Mouse (Mus musculus) layer of hippocampus, adult 2 months (tissue): Measurements from ENCODE around the gene Spag4. TPM values are rescaled to one million over a fixed set of nuclear protein-coding genes. Genes with fewer than 3 reads are reported as not detected.
"Not testable (repeated sequence)": the region's sequence is repeated elsewhere in the genome, so short reads cannot be mapped to it uniquely, and the experiment has no call there.

Source experiments
- DNase-seq, 2 experiments: peaks; one replicate each; pipeline ENCODE4 v3.0.0; 2022; ENCODE audit warnings: low spot score in 2 of 2
- H3K27ac ChIP-seq: fragments of 200-600 bp; 2 replicates; pipeline ENCODE4 v1.8.1; 2022
- H3K4me3 ChIP-seq: fragments of 200-600 bp; 2 replicates; pipeline ENCODE4 v1.8.1; 2022; ENCODE audit warnings: mild to moderate bottlenecking
- CTCF ChIP-seq: fragments of 200-600 bp; conservative IDR thresholded peaks from 2 replicates; pipeline ENCODE4 v1.8.1; 2022; ENCODE audit warnings: antibody characterized with exemption, mild to moderate bottlenecking, moderate library complexity
- total RNA-seq, 2 experiments: library from RNA; stranded (reverse); gene quantifications; 2 replicates each; pipeline ENCODE4 v1.2.3; 2021

The Spag4 gene
- total RNA-seq, 2 experiments from 2014 or later: 3.3 to 5.1 TPM

DNA sequence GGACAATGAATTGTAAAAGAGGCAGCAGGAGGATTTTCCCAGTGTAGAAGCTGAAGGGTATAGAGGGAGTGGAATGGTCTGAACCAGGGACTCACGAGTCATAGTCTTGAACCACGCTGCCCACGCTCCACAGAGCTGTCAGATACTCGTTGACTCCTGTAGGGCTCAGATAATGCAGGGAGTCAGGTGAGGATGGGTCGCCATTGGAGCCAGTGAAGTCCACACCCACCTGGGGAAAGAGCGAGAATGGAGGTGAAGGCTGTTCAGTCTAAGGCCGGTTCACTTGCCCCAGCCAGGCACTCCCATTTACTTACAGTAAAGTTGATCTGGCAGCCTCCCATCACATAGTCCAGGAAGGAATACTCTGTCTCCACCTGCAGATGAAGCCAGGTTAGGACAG lies 12.5 kb downstream of the Spag4 start:
- Histone ChIP-seq H3K4me3 (no peak overlapping the region), H3K27ac (no peak overlapping the region)
- no peak for TF ChIP-seq CTCF
- no peak for DNase-seq

GRCm38 (mm10) chr2:156078421-156079182 lies 13.6 kb downstream of the Spag4 start:
- Histone ChIP-seq H3K4me3 (no peak overlapping the region), H3K27ac (no peak overlapping the region)
- no peak for DNase-seq
- TF ChIP-seq CTCF: no peak

DNA sequence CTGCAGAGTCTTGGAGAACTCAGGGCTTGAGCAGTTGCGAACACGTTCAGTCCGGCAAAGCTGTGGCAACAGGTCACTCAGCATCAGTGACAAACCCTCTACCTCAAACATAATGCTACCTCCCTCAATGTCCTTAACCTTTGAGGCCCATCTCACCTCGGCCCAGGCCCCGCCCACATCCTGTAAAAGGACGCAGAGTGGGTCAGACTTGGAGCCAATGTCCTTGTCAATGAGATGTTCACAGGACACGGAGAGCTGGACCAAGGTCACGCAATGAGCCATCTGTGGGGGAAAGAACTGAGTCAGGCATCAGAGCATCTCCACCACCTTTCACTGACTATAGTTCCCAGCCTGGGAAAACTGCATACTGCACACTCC lies 14.2 kb downstream of the Spag4 start:
- TF ChIP-seq CTCF: no peak
- Histone ChIP-seq H3K27ac (no peak overlapping the region), H3K4me3 (no peak overlapping the region)
- no peak for DNase-seq

- Histone ChIP-seq H3K4me3 (no peak overlapping the region), H3K27ac (no peak overlapping the region)
- DNase-seq: no peak
- no peak for TF ChIP-seq CTCF
Observed at GRCm38 (mm10) chr2:156079674-156080073, 14.7 kb downstream of the Spag4 start.

DNA sequence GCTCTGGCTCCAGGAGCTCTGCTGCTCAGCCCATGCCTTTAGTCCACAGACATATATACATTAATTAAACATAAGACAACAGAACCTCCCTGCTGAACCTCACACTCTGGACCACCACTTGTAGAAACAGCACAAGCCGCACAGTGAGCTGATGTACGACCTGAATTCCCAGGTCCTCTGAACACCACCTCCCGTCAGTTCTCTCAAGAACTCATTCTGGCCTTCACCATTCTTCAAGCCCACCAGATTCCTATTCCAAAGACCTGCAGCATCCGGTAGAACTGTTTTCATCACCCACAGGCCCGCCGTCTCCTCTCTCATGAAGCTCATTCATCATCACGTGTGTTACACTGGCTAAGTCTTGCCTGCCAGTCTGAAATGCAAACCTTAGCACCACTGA lies 15.4 kb downstream of the Spag4 start:
- Histone ChIP-seq H3K27ac (peak overlapping the region; percentile 10; the same call in 1 of the 2 replicates), H3K4me3 (no peak overlapping the region)
- no peak for DNase-seq
- TF ChIP-seq CTCF: no peak

- H3K4me3 ChIP-seq: no peak overlapping the region
- no peak for TF ChIP-seq CTCF
- DNase-seq: no peak
- H3K27ac ChIP-seq: no peak overlapping the region
Observed at GRCm38 (mm10) chr2:156084541-156084940, 19.6 kb downstream of the Spag4 start.

GRCm38 (mm10) chr2:156087391-156088110 lies 22.6 kb downstream of the Spag4 start:
- no peak overlapping the region for H3K27ac ChIP-seq
- no peak overlapping the region for H3K4me3 ChIP-seq
- no peak for DNase-seq
- TF ChIP-seq CTCF: no peak

DNA sequence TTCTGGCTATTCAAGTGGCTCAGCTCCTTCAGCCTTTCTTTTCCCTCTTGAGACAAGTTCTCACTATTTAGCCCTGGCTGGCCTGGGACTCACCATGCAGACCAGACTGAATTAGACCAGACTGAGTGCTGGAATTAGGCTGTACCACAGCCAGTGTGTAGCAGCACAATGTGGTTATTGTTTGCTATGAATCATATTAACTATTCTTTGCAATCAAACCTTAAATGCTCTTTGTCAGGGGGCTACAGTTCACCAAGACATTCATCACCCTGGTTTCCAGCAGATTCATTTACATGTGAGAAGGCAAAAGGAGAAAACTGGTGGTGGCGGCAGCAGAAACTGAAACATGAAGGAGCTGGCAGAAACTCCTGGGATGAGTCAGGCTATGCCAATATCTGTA lies 24.8 kb downstream of the Spag4 start:
- no peak for TF ChIP-seq CTCF
- H3K27ac ChIP-seq: peak overlapping the region; percentile 46; the same call in 1 of the 2 replicates
- DNase-seq: no peak
- H3K4me3 ChIP-seq: no peak overlapping the region

DNA sequence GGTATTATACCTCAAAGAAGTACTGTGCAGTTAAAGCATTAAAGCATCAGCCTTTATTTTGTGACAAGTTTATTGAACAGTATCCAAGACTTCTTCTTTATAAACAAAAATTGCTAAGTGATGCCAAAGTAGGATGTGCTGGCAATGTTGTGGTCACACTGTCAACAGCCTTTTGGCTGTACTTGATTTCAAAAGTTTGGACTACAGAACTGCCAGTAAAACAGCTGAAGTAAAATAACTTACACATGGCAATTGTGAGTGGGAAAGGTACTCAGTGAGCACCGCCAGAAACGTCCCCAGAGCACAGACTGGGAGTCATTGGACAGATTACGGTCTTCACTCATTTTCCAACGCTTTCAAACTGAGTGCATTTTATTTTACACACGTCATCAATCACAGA lies 27.0 kb downstream of the Spag4 start:
- Histone ChIP-seq H3K4me3 (no peak overlapping the region), H3K27ac (peak overlapping the region; percentile 46)
- no peak for DNase-seq
- TF ChIP-seq CTCF: no peak

DNA sequence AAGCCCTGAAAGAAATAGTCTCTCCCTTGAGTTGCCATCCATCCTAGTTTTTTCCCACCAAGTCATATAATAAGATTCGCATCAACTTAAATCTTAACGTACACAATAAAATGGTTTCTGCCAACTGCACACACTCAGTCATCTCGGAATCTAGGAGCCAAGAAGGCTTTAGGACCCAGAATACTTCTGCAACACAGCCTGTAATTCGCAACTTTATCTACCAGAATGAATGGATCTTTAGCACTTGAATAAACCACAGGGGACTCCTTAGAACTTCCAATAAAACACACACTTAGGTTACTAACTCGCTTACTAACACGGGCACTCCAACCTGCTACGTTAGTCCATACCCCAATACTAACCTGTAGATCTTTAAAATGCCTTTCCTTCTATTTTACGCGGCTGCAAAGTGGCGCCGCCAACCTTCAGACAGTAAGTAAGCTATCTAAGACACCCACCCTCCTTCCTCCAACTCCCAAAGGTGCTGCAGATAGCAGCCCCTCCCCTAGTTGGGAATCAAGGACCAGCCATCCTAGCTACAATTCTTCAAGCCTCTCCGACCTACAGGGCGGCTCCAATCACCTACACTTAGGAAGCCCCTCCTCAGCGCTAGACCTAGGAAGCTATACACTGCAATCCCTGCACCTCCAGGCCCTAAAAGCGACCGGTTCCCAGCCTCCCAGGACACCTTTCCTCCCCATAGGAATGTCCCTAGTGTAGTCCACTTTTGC lies 45.8 kb downstream of the Spag4 start:
- peak overlapping the region; percentile 99 for H3K27ac ChIP-seq
- no peak for TF ChIP-seq CTCF
- no peak for DNase-seq
- H3K4me3 ChIP-seq: peak overlapping the region; percentile 90

GRCm38 (mm10) chr2:156111358-156112079 lies 46.5 kb downstream of the Spag4 start, which contains the start of the genes Cpne1 and Rbm12:
Gene Cpne1 (minus strand): TSS chr2:156111965.
Gene Rbm12 (minus strand): TSS chr2:156111978.
- DNase-seq: peak; percentile 88 to 94
- Histone ChIP-seq H3K4me3 (peak within 1 kb of the TSS; percentile 90), H3K27ac (peak within 1 kb of the TSS; percentile 99)
- TF ChIP-seq CTCF: no peak

DNA sequence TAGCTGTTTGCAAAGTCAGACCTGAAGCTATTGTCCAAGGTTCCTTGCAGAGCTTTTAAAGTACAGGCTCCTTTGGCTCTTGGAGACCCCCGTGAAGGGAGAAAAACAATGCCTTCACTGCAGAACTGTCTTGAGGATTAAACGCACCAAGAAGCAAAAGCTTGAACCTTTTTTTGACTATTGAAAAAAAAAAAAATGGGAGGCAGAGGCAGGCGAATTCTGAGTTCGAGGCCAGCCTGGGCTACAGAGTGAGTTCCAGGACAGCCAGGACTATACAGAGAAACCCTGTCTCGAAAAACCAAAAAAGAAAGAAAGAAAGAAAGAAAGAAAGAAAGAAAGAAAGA lies 47.1 kb downstream of the Spag4 start:
- Histone ChIP-seq H3K4me3 (peak overlapping the region; percentile 90), H3K27ac (peak overlapping the region; percentile 99)
- not testable (repeated sequence) for DNase-seq

- Histone ChIP-seq H3K27ac (no peak overlapping the region), H3K4me3 (no peak overlapping the region)
- no peak for TF ChIP-seq CTCF
- no peak for DNase-seq
Observed at GRCm38 (mm10) chr2:156119566-156119965, 54.6 kb downstream of the Spag4 start.

Other genes with a start within 250 kb of the Spag4 start
- 10 to 100 TPM; 52.2 to 52.8 TPM for gene BC029722, start 245.7 kb upstream of the Spag4 start, total RNA-seq
- 10 to 100 TPM; 61.7 to 65.1 TPM for gene Eif6, start 238.2 kb upstream of the Spag4 start, total RNA-seq
- gene Fam83c, start 230.3 kb upstream of the Spag4 start, total RNA-seq: not detected
- gene Uqcc1, start 134.9 kb upstream of the Spag4 start, total RNA-seq: 10 to 100 TPM; 73.6 to 81.6 TPM
- gene Gm15557, start 124.4 kb upstream of the Spag4 start, total RNA-seq: not detected
- gene Gdf5, start 119.8 kb upstream of the Spag4 start, total RNA-seq: under 1 TPM in 1 of 2 experiments, not detected in 1; 0.15 TPM
- 10 to 100 TPM; 19.0 to 21.0 TPM for gene Cep250, start 108.7 kb upstream of the Spag4 start, total RNA-seq
- gene 6430550D23Rik, start 57.2 kb upstream of the Spag4 start, total RNA-seq: 1 to 10 TPM; 2.9 to 4.1 TPM
- gene Ergic3, start 57.1 kb upstream of the Spag4 start, total RNA-seq: 100 to 1,000 TPM; 195 to 213 TPM
- not detected for gene Fer1l4, start 12.2 kb upstream of the Spag4 start, total RNA-seq
- 10 to 100 TPM; 26.9 to 27.3 TPM for gene Cpne1, start 46.8 kb downstream of the Spag4 start, total RNA-seq
- 10 to 100 TPM; 26.9 to 36.3 TPM for gene Rbm12, start 46.8 kb downstream of the Spag4 start, total RNA-seq
- gene Gm28036, start 61.9 kb downstream of the Spag4 start, total RNA-seq: 10 to 100 TPM; 18.5 to 24.6 TPM
- gene Romo1, start 78.9 kb downstream of the Spag4 start, total RNA-seq: 100 to 1,000 TPM; 149 to 160 TPM
- 10 to 100 TPM; 41.6 to 45.2 TPM for gene Nfs1, start 79.0 kb downstream of the Spag4 start, total RNA-seq
- 100 to 1,000 TPM; 346 to 390 TPM for gene Rbm39, start 115.1 kb downstream of the Spag4 start, total RNA-seq
- 100 to 1,000 TPM; 106 to 116 TPM for gene Phf20, start 131.3 kb downstream of the Spag4 start, total RNA-seq
- gene Cnbd2, start 247.1 kb downstream of the Spag4 start, total RNA-seq: 1 to 10 TPM; 5.1 to 5.4 TPM
- gene Scand1, start 247.5 kb downstream of the Spag4 start, total RNA-seq: 10 to 100 TPM; 86.5 to 97.6 TPM